Mouse (Mus musculus) frontal cortex, adult (tissue): ENCODE measurements around the gene Zfp551.
A peak's percentile ranks its signal among the peaks of the same experiment; 100 is the strongest.

ENCODE experiments used
- ATAC-seq: cut with Nextera tagmentation; 2 replicates; pipeline ENCODE4 v1.9.2; 2017; ENCODE audit warnings: mild to moderate bottlenecking, moderate library complexity, mixed read lengths; ENCODE audit not compliant: low TSS enrichment

Gene Zfp551

GRCm38 (mm10) chr7:12422245-12422849, at the start of gene Zfp551:
Zfp551 (minus strand) TSS chr7:12422751.
- ATAC-seq: peak; percentile 92

GRCm38 (mm10) chr7:12422855-12423254, 304 bp upstream of the Zfp551 start:
- ATAC-seq: no peak

GRCm38 (mm10) chr7:12421741-12422140, 810 bp downstream of the Zfp551 start:
- ATAC-seq: no peak

GRCm38 (mm10) chr7:12369173-12369572, 53.4 kb downstream of the Zfp551 start, which contains the start of gene Vmn1r84:
Vmn1r84 (minus strand) TSS chr7:12369273.
- ATAC-seq: no peak
